Mouse (Mus musculus): ENCODE measurements around the gene Mpdz. TPM values are rescaled to one million over a fixed set of nuclear protein-coding genes. Genes with fewer than 3 reads are reported as not detected.

The Mpdz gene
- total and polyA plus RNA-seq, 3 experiments = not detected

GRCm38 (mm10) chr4:81279451-81279850 is 163.2 kb downstream of the Mpdz start:
- Histone ChIP-seq H3K4me3 (ENCODE audit: control insufficient read depth in 1 of 2, insufficient read depth in 1 of 2, low read depth in 2 of 2, low read length in 2 of 2) (no peak overlapping the region), H3K27ac (ENCODE audit: control insufficient read depth, low read depth, low read length) (no peak overlapping the region), H3K9me3 (replicated peaks; ENCODE audit: insufficient read depth, low read length) (no peaks in the 10 kb centered on the region), H3K36me3 (ENCODE audit: control insufficient read depth in 1 of 2, insufficient read depth in 2 of 2, low read length in 2 of 2) (no peaks in the 10 kb centered on the region), H3K79me2 (ENCODE audit: control insufficient read depth, insufficient read depth, low read length, poor library complexity) (no peaks in the 10 kb centered on the region), H3K4me1 (ENCODE audit: control insufficient read depth in 1 of 2, insufficient read depth in 2 of 2, low read length in 2 of 2) (no peaks in the 10 kb centered on the region), H3K9ac (ENCODE audit: control insufficient read depth, low read depth, low read length, poor library complexity, severe bottlenecking) (no peak overlapping the region), H3K27me3 (ENCODE audit: control insufficient read depth in 1 of 2, insufficient read depth in 2 of 2, low read length in 2 of 2) (no peaks in the 10 kb centered on the region)
- TF ChIP-seq JUND (IDR thresholded peaks at IDR 0.05; ENCODE audit: low read depth, low read length) = no peak
- TF ChIP-seq CTCF (IDR thresholded peaks at IDR 0.05 in 2 of 3, conservative IDR thresholded peaks at IDR 0.05 in 1 of 3; ENCODE audit: control insufficient read depth in 1 of 3, insufficient read depth in 1 of 3, low read depth in 2 of 3, low read length in 3 of 3, poor library complexity in 1 of 3, severe bottlenecking in 1 of 3) = no peak
- TF ChIP-seq CHD2 (IDR thresholded peaks at IDR 0.05; ENCODE audit: low read length) = no peak
- no peak for TF ChIP-seq BHLHE40 (IDR thresholded peaks at IDR 0.05; ENCODE audit: borderline replicate concordance, low read depth, low read length)
- TF ChIP-seq CHD1 (IDR thresholded peaks at IDR 0.05; ENCODE audit: low read depth, low read length) = no peak
- no peak for TF ChIP-seq ZKSCAN1 (IDR thresholded peaks at IDR 0.05; ENCODE audit: low read depth, low read length)
- no peak for TF ChIP-seq MAZ (IDR thresholded peaks at IDR 0.05; ENCODE audit: low read depth, low read length)
- TF ChIP-seq USF2 (IDR thresholded peaks at IDR 0.05; ENCODE audit: borderline replicate concordance in 1 of 2, insufficient read depth in 1 of 2, low read depth in 1 of 2, low read length in 2 of 2) = no peak
- TF ChIP-seq MAFK (IDR thresholded peaks at IDR 0.05; ENCODE audit: borderline replicate concordance, low read depth, low read length) = no peak
- TF ChIP-seq POLR2AphosphoS2 (IDR thresholded peaks at IDR 0.05; ENCODE audit: low read length) = no peak
- no peak for TF ChIP-seq EP300 (IDR thresholded peaks at IDR 0.05; ENCODE audit: low read depth in 1 of 2, low read length in 2 of 2)
- TF ChIP-seq TAL1 (IDR thresholded peaks at IDR 0.05; ENCODE audit: low read length) = no peak
- TF ChIP-seq E2F4 (IDR thresholded peaks at IDR 0.05; ENCODE audit: borderline replicate concordance, low read depth, low read length) = no peak
- TF ChIP-seq RCOR1 (IDR thresholded peaks at IDR 0.05; ENCODE audit: low read depth, low read length) = no peak
- no peak for TF ChIP-seq NELFE (IDR thresholded peaks at IDR 0.05; ENCODE audit: low read depth, low read length)
- TF ChIP-seq GATA1 (IDR thresholded peaks at IDR 0.05; ENCODE audit: low read depth, low read length) = no peak
- TF ChIP-seq POLR2A (IDR thresholded peaks at IDR 0.05; ENCODE audit: control insufficient read depth in 1 of 2, insufficient read depth in 1 of 2, low read depth in 1 of 2, low read length in 2 of 2, poor library complexity in 1 of 2) = no peak
- no peak for TF ChIP-seq ZMIZ1 (IDR thresholded peaks at IDR 0.05; ENCODE audit: low read depth, low read length)
- no peak for DNase-seq (ENCODE audit: low read depth, low spot score)

- Histone ChIP-seq H3K27ac (ENCODE audit: control insufficient read depth, low read depth, low read length) (no peak overlapping the region), H3K4me3 (ENCODE audit: control insufficient read depth in 1 of 2, insufficient read depth in 1 of 2, low read depth in 2 of 2, low read length in 2 of 2) (no peak overlapping the region), H3K9ac (ENCODE audit: control insufficient read depth, low read depth, low read length, poor library complexity, severe bottlenecking) (no peak overlapping the region), H3K4me1 (ENCODE audit: control insufficient read depth in 1 of 2, insufficient read depth in 2 of 2, low read length in 2 of 2) (no peaks in the 10 kb centered on the region), H3K9me3 (replicated peaks; ENCODE audit: insufficient read depth, low read length) (no peaks in the 10 kb centered on the region), H3K79me2 (ENCODE audit: control insufficient read depth, insufficient read depth, low read length, poor library complexity) (no peaks in the 10 kb centered on the region), H3K36me3 (ENCODE audit: control insufficient read depth in 1 of 2, insufficient read depth in 2 of 2, low read length in 2 of 2) (no peaks in the 10 kb centered on the region), H3K27me3 (ENCODE audit: control insufficient read depth in 1 of 2, insufficient read depth in 2 of 2, low read length in 2 of 2) (no peaks in the 10 kb centered on the region)
- no peak for DNase-seq (ENCODE audit: low read depth, low spot score)
- TF ChIP-seq SIN3A (IDR thresholded peaks at IDR 0.05; ENCODE audit: low read length) (no peak), CTCF (IDR thresholded peaks at IDR 0.05 in 2 of 3, conservative IDR thresholded peaks at IDR 0.05 in 1 of 3; ENCODE audit: control insufficient read depth in 1 of 3, insufficient read depth in 1 of 3, low read depth in 2 of 3, low read length in 3 of 3, poor library complexity in 1 of 3, severe bottlenecking in 1 of 3) (no peak), MYC (IDR thresholded peaks at IDR 0.05; ENCODE audit: low read depth, low read length) (no peak), UBTF (IDR thresholded peaks at IDR 0.05; ENCODE audit: borderline replicate concordance, insufficient read depth, low read depth, low read length) (no peak), NELFE (IDR thresholded peaks at IDR 0.05; ENCODE audit: low read depth, low read length) (no peak), TBP (IDR thresholded peaks at IDR 0.05; ENCODE audit: low read depth, low read length) (no peak), POLR2AphosphoS2 (IDR thresholded peaks at IDR 0.05; ENCODE audit: low read length) (no peak), E2F4 (IDR thresholded peaks at IDR 0.05; ENCODE audit: borderline replicate concordance, low read depth, low read length) (no peak), POLR2AphosphoS5 (IDR thresholded peaks at IDR 0.05; ENCODE audit: borderline replicate concordance, low read depth, low read length) (no peak), CHD1 (IDR thresholded peaks at IDR 0.05; ENCODE audit: low read depth, low read length) (no peak)
Measured at GRCm38 (mm10) chr4:81275957-81276715, 166.5 kb downstream of the Mpdz start.

All from MEL (cell line).